Mouse (Mus musculus): ENCODE measurements around the gene Dclk1. TPM values are rescaled to one million over a fixed set of nuclear protein-coding genes. Genes with fewer than 3 reads are reported as not detected.

The Dclk1 gene
- polyA plus RNA-seq, 1 experiment from 2014 or later: 84.6 TPM

DNA sequence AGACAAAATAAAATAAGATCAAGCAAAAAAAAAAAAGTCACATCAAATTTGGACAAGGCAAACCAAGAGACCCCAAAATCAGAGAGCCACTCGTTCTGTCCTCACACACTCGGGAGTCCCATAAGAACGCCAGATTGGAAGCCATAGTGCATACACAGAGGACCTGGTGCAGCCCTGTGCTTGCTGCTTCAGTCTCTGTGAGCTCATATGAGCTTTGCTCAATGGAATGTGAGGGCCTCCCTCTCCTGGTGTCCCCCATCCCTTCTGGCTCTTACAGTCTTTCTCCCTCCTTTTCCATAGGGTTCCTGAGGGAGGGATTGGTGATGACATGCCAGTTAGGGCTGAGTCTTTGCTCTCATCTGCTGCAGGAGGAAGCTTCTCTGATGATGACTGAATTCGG lies 27.6 kb downstream of the Dclk1 start:
- no peak for ATAC-seq (ENCODE audit: low FRiP score, low read depth)
- Histone ChIP-seq H3K4me3 (no peak overlapping the region), H3K4me1 (peaks cover 10% of the 10 kb centered on the region), H3K4me2 (replicated peaks) (no peak overlapping the region), H3K27me3 (no peaks in the 10 kb centered on the region), H3K9me3 (no peaks in the 10 kb centered on the region), H3K27ac (no peak overlapping the region), H3K36me3 (no peaks in the 10 kb centered on the region), H3K9ac (no peak overlapping the region)
- WGBS: 73% methylated on average over 4 of the region's 4 CpGs

DNA sequence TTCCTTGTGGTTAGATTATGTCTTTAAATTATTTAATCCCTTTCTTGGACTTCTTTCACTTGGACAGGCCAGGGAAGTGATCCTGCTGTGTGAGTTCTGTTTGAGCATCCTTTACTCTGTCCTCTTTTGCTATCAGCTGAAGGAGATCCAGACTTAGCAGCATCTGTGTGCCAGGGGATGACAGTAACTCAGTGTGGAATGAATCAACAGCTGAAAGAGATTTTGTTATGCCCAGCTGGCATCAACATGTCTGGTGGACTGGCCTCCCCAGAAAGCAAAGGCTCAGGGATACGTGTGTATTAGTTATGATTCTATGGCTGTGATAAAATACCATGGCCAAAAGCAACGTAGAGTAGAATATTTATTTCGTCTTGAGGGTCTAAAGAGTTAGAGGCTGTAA lies 28.2 kb downstream of the Dclk1 start:
- peaks cover 10% of the 10 kb centered on the region for H3K4me1 ChIP-seq
- no peaks in the 10 kb centered on the region for H3K27me3 ChIP-seq
- no peak overlapping the region for H3K9ac ChIP-seq
- WGBS: 80% methylated on average over 3 of the region's 3 CpGs
- H3K4me2 ChIP-seq (replicated peaks): no peak overlapping the region
- H3K36me3 ChIP-seq: no peaks in the 10 kb centered on the region
- ATAC-seq (ENCODE audit: low FRiP score, low read depth): no peak
- H3K4me3 ChIP-seq: no peak overlapping the region
- H3K27ac ChIP-seq: no peak overlapping the region
- no peaks in the 10 kb centered on the region for H3K9me3 ChIP-seq

GRCm38 (mm10) chr3:55270920-55271319 lies 28.8 kb downstream of the Dclk1 start:
- H3K4me3 ChIP-seq: no peak overlapping the region
- no peak overlapping the region for H3K27ac ChIP-seq
- no peaks in the 10 kb centered on the region for H3K36me3 ChIP-seq
- peaks cover 10% of the 10 kb centered on the region for H3K4me1 ChIP-seq
- H3K27me3 ChIP-seq: no peaks in the 10 kb centered on the region
- 67% methylated on average over 5 of the region's 5 CpGs for WGBS
- H3K9me3 ChIP-seq: no peaks in the 10 kb centered on the region
- no peak overlapping the region for H3K4me2 ChIP-seq (replicated peaks)
- H3K9ac ChIP-seq: no peak overlapping the region
- no peak for ATAC-seq (ENCODE audit: low FRiP score, low read depth)

DNA sequence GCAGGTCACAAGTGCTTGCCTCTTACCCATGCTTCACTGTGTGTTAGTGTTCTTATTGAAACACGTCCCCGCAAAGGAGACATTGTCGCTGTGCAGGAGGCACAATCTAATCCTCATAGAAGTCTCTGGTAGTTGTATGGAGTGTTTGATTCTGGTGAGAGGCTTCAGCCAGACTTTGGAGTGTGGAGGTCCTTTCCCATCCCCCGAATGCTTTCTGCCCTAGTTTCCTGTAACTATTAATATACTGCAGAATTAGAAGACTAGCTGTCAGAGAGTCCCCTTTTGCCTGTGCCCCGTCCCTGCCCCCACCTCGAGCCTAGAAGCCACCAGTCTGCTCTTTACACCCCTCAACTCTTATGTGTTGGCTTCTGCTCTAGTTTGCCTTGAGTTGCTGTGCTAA lies 30.4 kb downstream of the Dclk1 start:
- H3K4me3 ChIP-seq: no peak overlapping the region
- no peak for ATAC-seq (ENCODE audit: low FRiP score, low read depth)
- no peak overlapping the region for H3K4me2 ChIP-seq (replicated peaks)
- H3K27me3 ChIP-seq: no peaks in the 10 kb centered on the region
- H3K27ac ChIP-seq: no peak overlapping the region
- H3K9ac ChIP-seq: no peak overlapping the region
- H3K9me3 ChIP-seq: no peaks in the 10 kb centered on the region
- WGBS: 82% methylated on average over 6 of the region's 6 CpGs
- no peaks in the 10 kb centered on the region for H3K36me3 ChIP-seq
- peaks cover 10% of the 10 kb centered on the region for H3K4me1 ChIP-seq

DNA sequence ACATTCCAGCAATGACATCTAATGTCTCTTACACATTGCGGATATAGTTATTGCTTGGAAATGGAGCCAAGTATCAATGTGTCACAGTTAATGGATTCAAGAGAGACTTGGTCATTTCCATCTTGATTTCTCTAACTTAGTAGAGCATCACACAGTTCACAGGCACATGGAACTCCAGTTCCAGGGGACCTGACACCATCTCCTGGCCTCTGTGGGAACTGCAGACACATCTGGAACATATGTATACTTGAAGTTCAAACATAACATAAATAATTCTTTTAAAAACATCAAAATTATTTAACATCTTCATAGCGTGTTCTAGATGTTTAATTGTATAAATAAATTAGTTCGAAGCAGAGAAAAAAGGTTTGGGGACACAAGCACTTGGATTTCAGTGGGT lies 34.3 kb downstream of the Dclk1 start:
- no peaks in the 10 kb centered on the region for H3K36me3 ChIP-seq
- ATAC-seq (ENCODE audit: low FRiP score, low read depth): no peak
- 91% methylated on average over 3 of the region's 3 CpGs for WGBS

DNA sequence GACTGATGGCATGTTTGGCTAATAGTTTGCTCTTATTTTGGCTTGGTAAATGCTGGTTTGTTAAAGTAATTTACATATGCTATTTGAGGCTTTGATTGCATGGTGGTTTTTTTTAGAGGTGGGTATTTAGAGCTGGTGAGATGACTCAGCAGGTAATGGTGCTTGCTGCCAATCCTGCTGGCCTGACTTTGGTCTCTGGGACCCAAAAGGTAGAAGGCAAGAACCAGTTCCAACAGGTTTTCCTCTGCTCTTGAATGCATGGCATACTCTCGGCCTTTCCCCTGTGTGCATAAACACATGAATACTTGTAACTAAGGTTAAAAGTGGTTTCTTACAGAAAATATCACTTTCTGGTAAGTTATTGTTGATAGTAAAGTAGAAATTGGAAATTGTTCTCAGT lies 34.7 kb downstream of the Dclk1 start:
- H3K9ac ChIP-seq: no peak overlapping the region
- peaks cover 17% of the 10 kb centered on the region for H3K4me1 ChIP-seq
- no peak for ATAC-seq (ENCODE audit: low FRiP score, low read depth)
- no peak overlapping the region for H3K27ac ChIP-seq
- H3K9me3 ChIP-seq: no peaks in the 10 kb centered on the region
- H3K36me3 ChIP-seq: no peaks in the 10 kb centered on the region
- no peaks in the 10 kb centered on the region for H3K27me3 ChIP-seq
- no peak overlapping the region for H3K4me2 ChIP-seq (replicated peaks)
- 88% methylated on average over 1 of the region's 1 CpGs for WGBS
- H3K4me3 ChIP-seq: no peak overlapping the region

More for the DNA sequence above, 34.3 kb downstream of the Dclk1 start:
- Histone ChIP-seq H3K27me3 (no peaks in the 10 kb centered on the region), H3K9ac (no peak overlapping the region), H3K4me2 (replicated peaks) (no peak overlapping the region), H3K9me3 (no peaks in the 10 kb centered on the region), H3K4me3 (no peak overlapping the region), H3K4me1 (peaks cover 17% of the 10 kb centered on the region), H3K27ac (no peak overlapping the region)

DNA sequence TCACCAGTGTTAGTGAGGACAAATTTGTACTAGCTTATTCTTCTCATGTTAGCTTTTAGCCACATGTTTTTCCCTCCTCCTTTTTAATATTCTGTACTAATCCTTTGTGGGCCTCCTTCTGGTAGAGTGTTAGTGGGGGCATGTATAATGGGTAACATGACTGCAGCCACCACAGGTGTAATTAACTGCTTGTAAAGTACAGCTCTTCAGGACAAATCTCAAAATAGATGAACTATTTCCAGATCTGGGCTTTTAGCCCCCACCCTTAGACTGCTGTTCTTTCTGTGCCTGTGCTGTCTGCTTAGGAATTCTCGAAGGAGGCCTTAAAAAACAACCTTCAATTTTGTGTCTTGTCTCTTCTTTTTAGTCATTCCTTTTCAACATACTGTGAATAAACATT lies 35.7 kb downstream of the Dclk1 start:
- no peaks in the 10 kb centered on the region for H3K27me3 ChIP-seq
- H3K27ac ChIP-seq: no peak overlapping the region
- H3K36me3 ChIP-seq: no peaks in the 10 kb centered on the region
- H3K4me2 ChIP-seq (replicated peaks): no peak overlapping the region
- H3K4me3 ChIP-seq: no peak overlapping the region
- H3K9ac ChIP-seq: no peak overlapping the region
- 79% methylated on average over 1 of the region's 1 CpGs for WGBS
- ATAC-seq (ENCODE audit: low FRiP score, low read depth): no peak
- H3K9me3 ChIP-seq: no peaks in the 10 kb centered on the region
- H3K4me1 ChIP-seq: peaks cover 17% of the 10 kb centered on the region

DNA sequence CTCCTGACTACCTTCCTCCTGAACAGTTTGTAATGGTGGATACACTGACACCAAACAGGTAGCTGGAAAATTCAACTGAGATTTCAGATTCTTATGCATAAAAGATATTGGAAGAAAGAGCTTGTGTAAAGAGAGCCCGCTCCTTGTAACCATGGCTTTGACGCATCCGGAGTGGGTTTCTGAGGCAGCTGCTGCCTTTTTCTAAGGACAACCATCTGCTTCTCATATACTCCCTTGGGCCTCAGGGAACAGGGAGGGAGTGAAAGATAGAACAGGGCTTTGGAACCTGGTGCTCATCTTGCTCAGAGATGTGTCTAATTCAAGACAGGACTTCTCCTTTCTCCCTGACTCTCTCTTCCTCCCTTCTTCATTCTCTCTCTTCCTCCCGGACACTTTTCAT lies 37.8 kb downstream of the Dclk1 start:
- 61% methylated on average over 4 of the region's 4 CpGs for WGBS

GRCm38 (mm10) chr3:55280471-55280870 lies 38.3 kb downstream of the Dclk1 start:
- Histone ChIP-seq H3K27ac (no peak overlapping the region), H3K4me3 (no peak overlapping the region), H3K36me3 (no peaks in the 10 kb centered on the region), H3K9ac (no peak overlapping the region), H3K27me3 (no peaks in the 10 kb centered on the region), H3K4me1 (peaks cover 32% of the 10 kb centered on the region), H3K9me3 (no peaks in the 10 kb centered on the region), H3K4me2 (replicated peaks) (no peak overlapping the region)
- ATAC-seq (ENCODE audit: low FRiP score, low read depth): no peak

More for the DNA sequence above, 37.8 kb downstream of the Dclk1 start:
- Histone ChIP-seq H3K27ac (no peak overlapping the region), H3K9ac (no peak overlapping the region), H3K27me3 (no peaks in the 10 kb centered on the region), H3K4me3 (no peak overlapping the region), H3K9me3 (no peaks in the 10 kb centered on the region), H3K4me1 (peaks cover 32% of the 10 kb centered on the region), H3K4me2 (replicated peaks) (no peak overlapping the region), H3K36me3 (no peaks in the 10 kb centered on the region)
- ATAC-seq (ENCODE audit: low FRiP score, low read depth): no peak

GRCm38 (mm10) chr3:55284215-55284614 lies 42.1 kb downstream of the Dclk1 start:
- no peak overlapping the region; the same call in 1 of the 2 replicates for H3K4me2 ChIP-seq (replicated peaks)
- H3K27me3 ChIP-seq: no peaks in the 10 kb centered on the region
- no peak overlapping the region for H3K27ac ChIP-seq
- H3K4me3 ChIP-seq: no peak overlapping the region
- H3K36me3 ChIP-seq: no peaks in the 10 kb centered on the region
- WGBS: 20% methylated on average over 3 of the region's 3 CpGs
- ATAC-seq (ENCODE audit: low FRiP score, low read depth): peak; percentile 88
- peaks cover 26% of the 10 kb centered on the region for H3K4me1 ChIP-seq
- no peak overlapping the region for H3K9ac ChIP-seq
- no peaks in the 10 kb centered on the region for H3K9me3 ChIP-seq

- no peak overlapping the region for H3K4me2 ChIP-seq (replicated peaks)
- 75% methylated on average over 4 of the region's 4 CpGs for WGBS
- no peaks in the 10 kb centered on the region for H3K36me3 ChIP-seq
- no peaks in the 10 kb centered on the region for H3K27me3 ChIP-seq
- H3K9ac ChIP-seq: no peak overlapping the region
- H3K27ac ChIP-seq: no peak overlapping the region
- H3K4me1 ChIP-seq: peaks cover 23% of the 10 kb centered on the region
- no peaks in the 10 kb centered on the region for H3K9me3 ChIP-seq
- ATAC-seq (ENCODE audit: low FRiP score, low read depth): no peak
- no peak overlapping the region for H3K4me3 ChIP-seq
Measured at GRCm38 (mm10) chr3:55288726-55289125, 46.6 kb downstream of the Dclk1 start.

GRCm38 (mm10) chr3:55291964-55292363 lies 49.8 kb downstream of the Dclk1 start:
- WGBS: 36% methylated on average over 4 of the region's 4 CpGs

GRCm38 (mm10) chr3:55292783-55293430 lies 50.7 kb downstream of the Dclk1 start:
- Histone ChIP-seq H3K36me3 (no peaks in the 10 kb centered on the region), H3K4me1 (peaks cover 20% of the 10 kb centered on the region), H3K4me2 (replicated peaks) (no peak overlapping the region), H3K9me3 (no peaks in the 10 kb centered on the region), H3K4me3 (no peak overlapping the region), H3K27me3 (no peaks in the 10 kb centered on the region), H3K9ac (no peak overlapping the region), H3K27ac (no peak overlapping the region)
- ATAC-seq (ENCODE audit: low FRiP score, low read depth): no peak
- WGBS: 84% methylated on average over 10 of the region's 10 CpGs

More at GRCm38 (mm10) chr3:55291964-55292363, 49.8 kb downstream of the Dclk1 start:
- no peak overlapping the region for H3K9ac ChIP-seq
- no peak; the same call in 1 of the 2 replicates for ATAC-seq (ENCODE audit: low FRiP score, low read depth)
- H3K27ac ChIP-seq: no peak overlapping the region; the same call in 1 of the 2 replicates
- no peaks in the 10 kb centered on the region for H3K27me3 ChIP-seq
- H3K4me1 ChIP-seq: peaks cover 15% of the 10 kb centered on the region
- H3K4me2 ChIP-seq (replicated peaks): no peak overlapping the region
- no peaks in the 10 kb centered on the region for H3K36me3 ChIP-seq
- no peak overlapping the region for H3K4me3 ChIP-seq
- no peaks in the 10 kb centered on the region for H3K9me3 ChIP-seq

All from limb, embryonic 13.5 days (tissue).